Mouse (Mus musculus) C2C12 (cell line): ENCODE measurements at regions not wholly inside any gene's neighbourhood (a gene's known extent, or its start where the extent isn't known, plus 50 kb on each side); places are given as distances from the start of the nearest gene placed in this dataset.

Source experiments
- CTCF ChIP-seq: IDR thresholded peaks from one replicate; pipeline ENCODE4 v1.5.1; 2011; ENCODE audit not compliant: control insufficient read depth, insufficient read depth, insufficient read length
- MAX ChIP-seq: IDR thresholded peaks from one replicate; pipeline ENCODE4 v1.6.1; 2011; ENCODE audit warnings: mild to moderate bottlenecking, control low read depth
- USF1 ChIP-seq: IDR thresholded peaks from one replicate; pipeline ENCODE4 v1.6.1; 2011; ENCODE audit warnings: low read depth, mild to moderate bottlenecking, control low read depth, moderate library complexity

GRCm38 (mm10) chr6:31630009-31630408 lies 66.2 kb upstream of the Podxl start:
- TF ChIP-seq USF1: no peak
- no peak for TF ChIP-seq CTCF
- no peak for TF ChIP-seq MAX
